Mouse (Mus musculus) midbrain, postnatal 0 days (tissue): ENCODE measurements around the gene Sgsh. TPM values are rescaled to one million over a fixed set of nuclear protein-coding genes. Genes with fewer than 3 reads are reported as not detected.
A peak's percentile ranks its signal among the peaks of the same experiment; 100 is the strongest.

Experiments
- ATAC-seq: fragments of 200-750 bp; cut with Nextera tagmentation; 2 replicates; pipeline ENCODE4 v1.8.0; 2017; ENCODE audit warnings: moderate number of reproducible peaks, mild to moderate bottlenecking, moderate TSS enrichment, moderate library complexity; ENCODE audit not compliant: low FRiP score
- DNase-seq: peaks from one replicate; pipeline ENCODE4 v3.0.0-alpha.2; 2015; ENCODE audit warnings: low spot score
- H3K27ac ChIP-seq: fragments of 300-500 bp; sonication (generic); 2 replicates; pipeline ENCODE4 v1.5.1; 2014; ENCODE audit warnings: low read depth, mild to moderate bottlenecking, low read length, mixed read lengths
- H3K27me3 ChIP-seq: fragments of 300-500 bp; sonication (generic); 2 replicates; pipeline ENCODE4 v1.6.1; 2014; ENCODE audit warnings: low read length, control low read depth, mixed read lengths; ENCODE audit not compliant: insufficient read depth
- H3K36me3 ChIP-seq: fragments of 300-500 bp; sonication (generic); 2 replicates; pipeline ENCODE4 v1.6.1; 2014; ENCODE audit warnings: low read length, control low read depth, mixed read lengths; ENCODE audit not compliant: insufficient read depth
- H3K4me1 ChIP-seq: fragments of 300-500 bp; sonication (generic); 2 replicates; pipeline ENCODE4 v1.6.1; 2014; ENCODE audit warnings: mild to moderate bottlenecking, control low read depth, antibody characterized with exemption, low read length, mixed read lengths; ENCODE audit not compliant: insufficient read depth
- H3K4me2 ChIP-seq: fragments of 300-500 bp; sonication (generic); 2 replicates; pipeline ENCODE4 v1.6.1; 2014; ENCODE audit warnings: low read depth, mild to moderate bottlenecking, low read length, mixed read lengths; ENCODE audit not compliant: poor library complexity, severe bottlenecking
- H3K4me3 ChIP-seq: fragments of 300-500 bp; sonication (generic); 2 replicates; pipeline ENCODE4 v1.5.1; 2014; ENCODE audit warnings: low read depth, mild to moderate bottlenecking, low read length, moderate library complexity
- H3K9ac ChIP-seq: fragments of 300-500 bp; sonication (generic); replicated peaks from 2 replicates; pipeline ENCODE4 v1.6.1; 2014; ENCODE audit warnings: mild to moderate bottlenecking, low read length, moderate library complexity, mixed read lengths; ENCODE audit not compliant: poor library complexity, severe bottlenecking
- H3K9me3 ChIP-seq: fragments of 300-500 bp; sonication (generic); 2 replicates; pipeline ENCODE4 v1.6.1; 2016; ENCODE audit warnings: low read length, control low read depth
- CTCF ChIP-seq: IDR thresholded peaks from 2 replicates; pipeline ENCODE4 v1.5.1; 2016; ENCODE audit warnings: antibody characterized with exemption, mild to moderate bottlenecking
- WGBS: fragments of 180-500 bp; shearing (Covaris S2); extraction: QIAGEN DNeasy Blood & Tissue Kit; methylation state at CpG from one replicate; pipeline ENCODE4 v1.1.7; 2014; 5-methylcytosine and 5-hydroxymethylcytosine counted together
- microRNA counts: library from miRNA; unstranded; fragments of <30 nt; microRNA quantifications from one replicate; lab custom pipeline; 2015
- microRNA-seq: library from miRNA; unstranded; fragments of <30 nt; microRNA quantifications from one replicate; pipeline ENCODE4, GENCODE M21; 2016; ENCODE audit warnings: borderline number of aligned reads
- polyA plus RNA-seq: library from polyadenylated mRNA; unstranded; fragments of >200 nt; fragmentation: Nextera tagmentation; extraction: Ambion mirVana; gene quantifications from 2 replicates; pipeline ENCODE4 v1.2.1, GENCODE M21; 2015
- total RNA-seq: library from RNA; depleted of rRNA; stranded (reverse); fragments of >200 nt; gene quantifications from 2 replicates; pipeline ENCODE4 v1.2.3, GENCODE M21; 2014; rRNA removed

The Sgsh gene
- total and polyA plus RNA-seq, 2 experiments from 2014 or later: 5.4 TPM

GRCm38 (mm10) chr11:119300246-119300935 lies 54.9 kb downstream of the Sgsh start:
- peak overlapping the region; percentile 93 for H3K4me3 ChIP-seq
- peak overlapping the region; percentile 94 for H3K27ac ChIP-seq
- peak overlapping the region; percentile 70 for H3K4me2 ChIP-seq
- no peaks in the 10 kb centered on the region for H3K27me3 ChIP-seq
- H3K4me1 ChIP-seq: peaks cover 3% of the 10 kb centered on the region; the same call in 1 of the 2 replicates
- no peak for ATAC-seq
- peak; percentile 47 for TF ChIP-seq CTCF
- H3K9ac ChIP-seq: peak overlapping the region; percentile 92
- 1% methylated on average over 29 of the region's 31 CpGs for WGBS
- H3K9me3 ChIP-seq: no peaks in the 10 kb centered on the region
- H3K36me3 ChIP-seq: peaks cover 16% of the 10 kb centered on the region
- peak; percentile 14 for DNase-seq

GRCm38 (mm10) chr11:119299391-119300245 lies 55.7 kb downstream of the Sgsh start, which contains the start of gene Eif4a3:
Gene Eif4a3, minus strand, starts transcription at chr11:119300089.
- peak within 1 kb of the TSS; percentile 93 for H3K4me3 ChIP-seq
- peak within 1 kb of the TSS; percentile 92 for H3K9ac ChIP-seq
- no peaks in the 10 kb centered on the region for H3K9me3 ChIP-seq
- H3K4me1 ChIP-seq: peaks cover 3% of the 10 kb centered on the region; the same call in 1 of the 2 replicates
- WGBS: under 1% methylated on average over 89 of the region's 89 CpGs
- H3K27ac ChIP-seq: peak within 1 kb of the TSS; percentile 94
- peak within 1 kb of the TSS; percentile 70 for H3K4me2 ChIP-seq
- peak; percentile 98 for DNase-seq
- TF ChIP-seq CTCF: no peak
- H3K36me3 ChIP-seq: peaks cover 22% of the 10 kb centered on the region
- no peaks in the 10 kb centered on the region for H3K27me3 ChIP-seq
- peak; percentile 95 for ATAC-seq

- 16% methylated on average over 7 of the region's 7 CpGs for WGBS
Measured at GRCm38 (mm10) chr11:119298917-119299316, 56.4 kb downstream of the Sgsh start.

GRCm38 (mm10) chr11:119297996-119298395 lies 57.3 kb downstream of the Sgsh start:
- Histone ChIP-seq H3K4me1 (peaks cover 3% of the 10 kb centered on the region; the same call in 1 of the 2 replicates), H3K27ac (no peak overlapping the region), H3K36me3 (peaks cover 34% of the 10 kb centered on the region), H3K9me3 (no peaks in the 10 kb centered on the region), H3K9ac (no peak overlapping the region), H3K4me3 (no peak overlapping the region), H3K4me2 (peak overlapping the region; percentile 66; the same call in 1 of the 2 replicates), H3K27me3 (no peaks in the 10 kb centered on the region)
- no peak for DNase-seq
- no peak for ATAC-seq
- WGBS: 92% methylated on average over 6 of the region's 6 CpGs
- no peak for TF ChIP-seq CTCF

More at GRCm38 (mm10) chr11:119298917-119299316, 56.4 kb downstream of the Sgsh start:
- Histone ChIP-seq H3K4me1 (peaks cover 3% of the 10 kb centered on the region; the same call in 1 of the 2 replicates), H3K9ac (peak overlapping the region; percentile 92), H3K27ac (peak overlapping the region; percentile 94; the same call in 1 of the 2 replicates), H3K4me2 (peak overlapping the region; percentile 66), H3K4me3 (peak overlapping the region; percentile 93), H3K36me3 (peaks cover 26% of the 10 kb centered on the region), H3K9me3 (no peaks in the 10 kb centered on the region), H3K27me3 (no peaks in the 10 kb centered on the region)
- DNase-seq: no peak
- no peak for TF ChIP-seq CTCF
- no peak for ATAC-seq

MicroRNAs encoded within 50 kb of the gene (microRNA counts, 519-probe panel; counts per million panel counts)
- 528 counts per million, percentile 58 among the panel's probes with 10 or more counts for microRNA mmu-miR-1932 (lab: Ali Mortazavi, UCI)

Small RNA genes within 50 kb of the gene (microRNA-seq; reads per million reads assigned to microRNA genes)
- not detected for gene Mir1932

Other genes with a start within 250 kb of the Sgsh start
- gene Tbc1d16, start 127.0 kb downstream of the Sgsh start, total RNA-seq: 152 and 156 TPM in 2 replicates
- 43.1 and 43.5 TPM in 2 replicates for gene Tbc1d16, start 127.0 kb downstream of the Sgsh start, polyA plus RNA-seq
- 13.3 and 22.7 TPM in 2 replicates for gene Ccdc40, start 127.0 kb downstream of the Sgsh start, total RNA-seq
- gene Ccdc40, start 127.0 kb downstream of the Sgsh start, polyA plus RNA-seq: 10.3 and 13.3 TPM in 2 replicates
- 186 and 222 TPM in 2 replicates for gene Gaa, start 87.6 kb downstream of the Sgsh start, total RNA-seq
- 154 and 158 TPM in 2 replicates for gene Gaa, start 87.6 kb downstream of the Sgsh start, polyA plus RNA-seq
- gene Eif4a3, start 55.4 kb downstream of the Sgsh start, total RNA-seq: 132 and 169 TPM in 2 replicates
- gene Eif4a3, start 55.4 kb downstream of the Sgsh start, polyA plus RNA-seq: 229 and 237 TPM in 2 replicates
- gene Card14, start 47.8 kb downstream of the Sgsh start, total RNA-seq: 0.77 and 1.8 TPM in 2 replicates
- 0.59 and 0.67 TPM in 2 replicates for gene Card14, start 47.8 kb downstream of the Sgsh start, polyA plus RNA-seq
- 8.3 and 9.0 TPM in 2 replicates for gene Slc26a11, start within 50 bp of the Sgsh start, total RNA-seq
- gene Slc26a11, start within 50 bp of the Sgsh start, polyA plus RNA-seq: 7.0 and 7.6 TPM in 2 replicates
- gene Rnf213, start 37.6 kb upstream of the Sgsh start, total RNA-seq: 6.9 and 9.0 TPM in 2 replicates
- gene Rnf213, start 37.6 kb upstream of the Sgsh start, polyA plus RNA-seq: 0.64 and 0.74 TPM in 2 replicates
- gene Endov, start 135.8 kb upstream of the Sgsh start, total RNA-seq: 36.7 and 42.0 TPM in 2 replicates
- 13.2 and 13.3 TPM in 2 replicates for gene Endov, start 135.8 kb upstream of the Sgsh start, polyA plus RNA-seq
- 16.3 and 22.4 TPM in 2 replicates for gene Nptx1, start 192.2 kb upstream of the Sgsh start, total RNA-seq
- 7.5 and 7.6 TPM in 2 replicates for gene Nptx1, start 192.2 kb upstream of the Sgsh start, polyA plus RNA-seq
- 64.8 and 65.0 TPM in 2 replicates for gene Rptor, start 247.4 kb upstream of the Sgsh start, total RNA-seq
- gene Rptor, start 247.4 kb upstream of the Sgsh start, polyA plus RNA-seq: 8.5 TPM in 2 replicates